Mouse (Mus musculus) cerebellum, postnatal 36 days (tissue): ENCODE measurements around the gene Tsc1.

Experiments used
- DNase-seq, 2 experiments: peaks; one replicate each; pipeline ENCODE4 v3.0.0; 2021 to 2022; ENCODE audit warnings: mixed read lengths in 2 of 2

The Tsc1 gene

DNA sequence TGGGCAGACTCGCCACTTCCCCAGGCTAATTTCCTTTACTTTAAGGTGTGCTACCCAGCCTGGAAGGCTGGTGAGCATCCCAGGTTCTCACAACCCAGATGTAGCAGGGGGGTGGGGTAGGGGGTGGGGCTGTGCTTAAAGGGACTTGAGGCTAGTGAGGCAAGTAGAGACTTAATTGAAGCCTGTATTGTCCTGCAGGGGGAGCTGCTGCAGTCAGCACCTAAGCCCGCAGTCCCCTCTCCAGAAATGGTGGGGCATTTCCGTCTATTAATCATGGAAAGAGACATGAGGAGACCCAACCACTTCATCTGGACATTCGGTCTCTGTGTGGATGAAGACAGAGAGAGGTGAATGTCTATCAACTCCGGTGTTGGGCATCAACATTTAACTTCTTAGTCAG lies 24.7 kb upstream of the Tsc1 start:
- no peak for DNase-seq

DNA sequence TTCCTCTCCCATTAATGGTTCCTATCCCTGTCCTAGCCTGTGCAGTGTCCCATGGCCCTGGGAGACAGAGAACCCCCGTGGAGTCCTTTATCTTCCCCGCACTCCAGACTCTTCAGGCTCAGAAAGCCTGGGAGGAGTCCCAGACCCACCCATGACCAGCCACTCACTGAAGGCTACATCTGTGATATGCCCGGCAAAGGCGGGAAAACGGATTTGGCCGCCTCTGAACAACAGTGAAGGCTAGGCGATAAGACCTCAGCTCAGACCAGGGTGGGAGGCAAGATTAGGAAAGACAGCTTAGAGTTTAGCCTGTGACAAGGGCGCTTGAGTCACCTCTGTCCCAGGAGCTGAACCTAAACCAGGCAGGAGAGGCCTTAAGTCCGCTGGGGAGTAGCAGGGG lies 24.2 kb upstream of the Tsc1 start:
- no peak for DNase-seq

DNA sequence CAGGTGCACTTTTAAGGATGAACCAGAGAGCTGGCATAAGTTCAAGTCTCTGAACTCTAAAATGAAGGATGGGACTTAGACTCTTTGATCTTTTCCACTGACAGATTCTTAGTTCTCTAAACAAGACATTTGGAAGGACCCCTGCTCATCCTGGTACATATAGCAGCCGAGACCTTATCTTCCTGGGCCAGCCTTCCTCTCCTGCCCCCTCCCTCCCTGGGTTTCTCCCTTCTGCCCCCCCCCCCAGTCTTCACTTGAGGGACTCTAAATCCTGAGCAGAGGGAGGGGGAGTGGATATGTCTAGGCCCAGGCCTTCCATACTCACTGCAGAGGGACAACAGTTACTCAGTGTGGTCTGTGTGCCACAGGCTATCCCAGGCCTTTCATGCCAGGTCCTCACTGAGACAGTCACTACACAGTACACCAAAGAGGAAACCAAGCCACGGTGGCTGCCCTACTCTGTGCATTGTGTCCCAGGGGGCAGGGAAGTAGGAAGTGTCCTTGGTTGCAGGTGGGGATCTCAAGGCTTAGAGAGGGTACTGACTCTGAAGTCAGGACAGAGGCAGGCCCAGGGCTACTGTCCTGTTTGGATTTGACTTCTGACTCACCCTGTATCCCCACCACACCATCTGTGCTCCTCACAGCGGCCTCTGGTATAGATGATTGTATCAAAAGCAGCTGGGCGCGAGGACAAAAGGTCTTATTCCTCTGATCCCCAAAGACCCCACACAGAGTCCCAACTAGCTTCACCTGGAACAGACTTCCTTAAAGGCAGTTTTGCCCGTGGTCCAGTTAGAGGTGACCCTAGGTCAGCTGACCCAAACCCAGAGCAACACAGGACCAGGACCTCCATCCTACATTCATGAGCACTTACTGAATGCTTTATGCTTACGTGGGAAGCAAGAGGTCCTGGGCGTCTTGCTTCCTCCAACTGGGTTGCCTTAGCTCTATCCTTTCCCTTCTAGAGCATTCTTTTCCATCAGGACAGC lies 23.2 kb upstream of the Tsc1 start:
- no peak for DNase-seq

- DNase-seq = no peak
These were observed 22.2 kb upstream of the Tsc1 start for GRCm38 (mm10) chr2:28618777-28619336.

DNA sequence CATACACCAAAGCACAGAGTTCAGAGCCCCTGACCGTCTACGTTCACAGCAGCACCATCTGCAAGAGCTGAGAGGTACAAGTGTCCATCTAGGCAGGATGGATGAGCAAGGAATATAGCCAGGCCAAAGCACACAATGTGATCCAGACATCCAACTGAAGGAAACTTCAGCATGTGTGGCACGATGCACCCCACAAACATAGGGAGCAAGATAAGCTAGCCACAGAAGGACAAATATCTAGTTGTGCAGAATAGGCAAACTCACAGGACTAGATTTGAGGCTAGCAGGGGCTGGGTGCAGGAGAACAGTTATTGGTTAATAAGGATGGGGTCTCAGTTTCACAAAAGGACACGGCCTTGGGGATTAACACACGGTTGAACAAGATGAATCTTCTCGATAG lies 21.7 kb upstream of the Tsc1 start:
- no peak for DNase-seq

- no peak for DNase-seq
These were observed 20.5 kb upstream of the Tsc1 start for GRCm38 (mm10) chr2:28620522-28620921.

- no peak for DNase-seq
These were observed 19.9 kb upstream of the Tsc1 start for GRCm38 (mm10) chr2:28621111-28621510.

DNA sequence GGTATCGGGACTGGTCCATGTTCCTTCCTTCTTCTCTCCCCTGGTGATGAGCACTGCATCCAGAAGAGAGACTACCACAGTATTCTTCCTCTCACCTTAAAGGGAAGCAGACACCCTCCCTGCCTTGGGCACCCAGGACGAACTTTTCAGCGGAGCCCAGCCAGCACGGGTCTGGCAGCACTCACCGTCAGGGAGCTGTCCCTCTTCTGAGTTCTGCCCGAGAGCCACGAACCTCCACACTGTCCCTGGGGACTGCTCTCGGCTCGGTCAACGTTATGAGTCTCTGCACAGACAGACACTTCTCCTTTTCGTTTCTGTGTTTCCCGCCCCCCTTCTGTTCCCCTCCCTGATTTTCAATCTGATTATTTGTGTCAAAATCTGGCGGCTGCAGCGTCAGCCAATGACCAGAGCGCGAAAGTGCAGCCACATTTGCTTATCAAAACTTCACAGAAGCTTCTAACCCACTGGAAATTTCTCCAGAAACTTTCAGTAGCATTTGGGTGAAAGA lies 19.3 kb upstream of the Tsc1 start, which contains the start of gene Gfi1b:
TSS of gene Gfi1b (minus strand) at position 319 of the 508 bp plus-strand sequence.
- DNase-seq = no peak

GRCm38 (mm10) chr2:28622521-28623124 lies 18.4 kb upstream of the Tsc1 start:
- DNase-seq = peak; percentile 31 to 47

- DNase-seq = no peak
These were observed 16.2 kb upstream of the Tsc1 start for GRCm38 (mm10) chr2:28624870-28625269.

- no peak for DNase-seq
These were observed 15.0 kb upstream of the Tsc1 start for GRCm38 (mm10) chr2:28626038-28626437.

GRCm38 (mm10) chr2:28628053-28628452 lies 13.0 kb upstream of the Tsc1 start:
- DNase-seq = no peak

DNA sequence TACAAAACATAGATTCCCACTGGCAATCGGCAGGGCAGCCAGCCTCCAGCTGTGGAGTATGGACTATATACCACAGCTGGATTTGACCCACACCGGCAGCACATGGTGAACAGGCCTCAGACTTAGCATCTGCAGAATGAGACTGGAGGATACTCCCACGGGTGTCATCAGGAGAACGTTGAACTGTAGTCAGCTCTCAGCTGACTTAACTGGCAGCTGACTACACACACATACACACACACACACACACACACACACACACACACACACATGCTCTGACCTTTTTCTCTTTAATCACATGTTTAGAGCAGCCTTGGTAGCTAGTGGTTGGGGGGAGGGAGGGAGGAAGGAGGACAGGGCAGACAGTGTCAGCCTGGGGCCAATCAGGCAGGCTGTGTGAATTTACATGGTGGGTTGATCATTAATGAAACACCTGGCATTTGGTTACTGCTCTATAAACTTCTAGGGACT lies 11.1 kb upstream of the Tsc1 start:
- DNase-seq = no peak

GRCm38 (mm10) chr2:28632626-28633025 lies 8.4 kb upstream of the Tsc1 start:
- DNase-seq = no peak

GRCm38 (mm10) chr2:28633136-28633535 lies 7.9 kb upstream of the Tsc1 start:
- DNase-seq = no peak

DNA sequence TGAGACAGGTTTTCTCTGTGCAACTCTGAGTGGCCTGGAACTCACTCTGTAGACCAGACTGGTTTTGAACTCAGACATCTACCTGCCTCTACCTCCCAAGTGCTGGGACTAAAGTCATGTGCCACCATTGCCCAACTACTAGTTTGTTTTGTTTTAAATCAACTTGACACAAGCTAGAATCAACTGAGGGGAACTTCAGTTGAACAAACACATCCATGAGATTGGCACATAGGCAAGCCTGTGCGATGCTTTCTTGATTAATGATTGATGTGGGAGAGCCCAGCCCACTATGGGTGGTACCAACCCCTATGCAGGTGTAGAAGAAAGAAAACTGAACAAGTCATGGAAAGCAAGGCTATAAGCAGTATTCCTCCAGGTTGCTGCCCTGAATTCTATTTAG lies 5.8 kb upstream of the Tsc1 start:
- no peak for DNase-seq

DNA sequence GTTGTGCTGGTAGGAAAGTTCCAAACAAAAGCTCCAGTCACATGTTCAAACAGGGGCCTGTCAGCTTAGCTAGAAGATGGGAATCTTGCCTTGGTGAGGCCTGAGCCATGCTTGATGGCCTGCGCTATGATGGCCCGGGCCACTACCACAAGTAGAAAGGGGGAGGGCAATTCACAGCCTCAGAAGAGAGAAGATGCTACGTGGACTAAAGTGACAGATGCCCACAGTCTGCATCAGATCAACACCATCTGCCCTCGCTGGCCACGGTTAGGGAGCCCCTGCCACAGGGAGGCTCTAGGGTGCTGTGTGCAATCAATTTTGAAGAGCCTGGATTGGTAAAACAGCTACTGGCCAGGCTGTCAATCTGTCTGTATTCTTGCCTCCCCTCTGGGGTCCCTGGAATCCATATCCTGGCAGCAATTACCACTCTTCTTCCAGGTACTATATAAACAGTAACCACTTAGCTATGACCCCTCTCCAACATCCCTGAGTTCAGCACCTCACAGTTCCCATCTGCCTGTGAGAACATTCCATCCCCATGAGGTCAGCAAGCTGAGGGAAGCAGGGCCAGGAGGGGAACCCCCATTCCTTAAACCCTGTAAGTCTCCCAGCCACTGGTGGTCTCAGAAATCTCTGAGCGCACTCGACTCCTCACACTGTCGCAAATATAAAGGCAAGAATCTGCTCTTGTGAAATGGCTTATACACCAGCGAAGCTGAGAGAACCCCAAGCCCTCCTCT lies 3.8 kb upstream of the Tsc1 start:
- DNase-seq = no peak

DNA sequence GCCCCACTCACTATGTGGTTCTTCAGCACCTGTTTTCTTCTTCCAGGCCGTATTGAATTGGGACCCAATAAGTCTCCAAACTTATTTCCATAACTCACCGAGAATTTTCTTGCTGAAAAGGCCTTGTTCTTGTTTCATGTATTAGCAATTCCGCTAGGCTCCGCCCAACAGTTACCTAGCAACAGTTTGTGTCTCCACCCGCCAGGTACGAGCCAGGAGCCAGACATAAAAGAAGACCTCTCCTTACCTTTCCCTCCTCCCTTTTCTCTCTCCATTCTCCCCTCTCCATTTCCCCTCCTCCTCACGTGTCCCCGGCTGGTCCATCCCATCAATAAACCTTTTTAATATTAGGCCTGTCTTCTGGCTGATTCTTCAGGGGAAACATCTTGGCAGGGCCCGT lies 2.7 kb upstream of the Tsc1 start:
- no peak for DNase-seq

GRCm38 (mm10) chr2:28638886-28639285 lies 2.1 kb upstream of the Tsc1 start:
- no peak for DNase-seq

DNA sequence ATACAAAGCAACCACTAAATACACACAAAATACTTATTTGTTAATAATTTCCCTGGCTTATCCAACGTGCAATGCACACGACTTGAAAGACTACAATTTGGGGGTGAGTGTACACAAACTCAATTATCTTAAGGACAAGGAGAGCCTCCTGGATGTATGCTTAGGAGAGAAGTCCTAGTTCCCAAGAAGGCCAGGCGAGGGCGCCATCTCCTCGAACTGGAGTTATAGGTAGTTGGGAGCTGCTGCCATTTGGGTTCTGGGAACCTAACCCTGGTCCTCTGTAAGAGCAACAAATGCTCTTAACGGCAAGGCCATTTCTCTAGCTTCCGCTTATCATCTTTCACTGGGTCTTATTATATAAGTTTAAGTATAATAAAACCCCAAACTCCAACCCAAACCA lies 1.2 kb upstream of the Tsc1 start:
- DNase-seq = peak; percentile 38 to 46

DNA sequence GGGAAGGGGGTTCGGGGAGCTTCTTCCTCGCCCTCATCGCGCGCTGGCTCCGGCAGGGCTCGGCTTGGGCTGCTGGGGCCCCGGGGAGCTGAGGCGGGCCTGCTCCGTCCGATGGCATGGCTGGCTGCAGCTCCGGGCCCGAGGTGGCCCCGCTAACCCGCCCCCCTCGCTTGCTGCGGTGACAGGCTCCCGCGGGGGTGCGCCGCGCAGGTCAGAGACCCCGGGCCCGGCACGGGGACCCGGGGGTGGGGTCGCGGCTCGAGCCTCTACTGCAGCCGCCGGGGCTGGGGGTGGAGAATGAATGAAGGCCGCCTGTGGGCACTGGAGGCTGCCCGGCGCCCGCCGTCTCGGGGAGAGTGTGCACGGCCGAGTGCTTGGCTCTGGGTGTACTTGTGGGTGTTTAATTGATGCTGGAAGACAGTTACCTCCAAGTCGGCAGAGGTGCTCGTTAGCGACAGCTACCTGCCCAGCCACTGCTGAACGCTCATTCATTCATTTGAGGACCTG lies 460 bp downstream of the Tsc1 start:
- DNase-seq = peak in 1 of 2 experiments; percentile 31

- DNase-seq = no peak
These were observed 2.1 kb downstream of the Tsc1 start for GRCm38 (mm10) chr2:28643081-28643480.
